Mouse (Mus musculus) embryonic facial prominence, embryonic 11.5 days (tissue): ENCODE data around the gene Tmod2. TPM values are rescaled to one million over a fixed set of nuclear protein-coding genes. Genes with fewer than 3 reads are reported as not detected.

Experiments
- ATAC-seq: fragments of 200-750 bp; cut with Nextera tagmentation; replicated peaks from 2 replicates; pipeline ENCODE4 v1.8.0; 2017; ENCODE audit warnings: low read depth; ENCODE audit not compliant: insufficient number of reproducible peaks, low FRiP score, low TSS enrichment
- DNase-seq: peaks from one replicate; pipeline ENCODE4 v3.0.0-alpha.2; 2015; ENCODE audit warnings: low spot score
- H3K27ac ChIP-seq: fragments of 300-500 bp; sonication (generic); replicated peaks from 2 replicates; pipeline ENCODE4 v1.5.1; 2014; ENCODE audit warnings: mild to moderate bottlenecking, low read depth, low read length, control low read depth
- H3K27me3 ChIP-seq: fragments of 300-500 bp; sonication (generic); 2 replicates; pipeline ENCODE4 v1.6.1; 2014; ENCODE audit warnings: mild to moderate bottlenecking, low read length, moderate library complexity, mixed read lengths; ENCODE audit not compliant: control insufficient read depth, insufficient read depth
- H3K36me3 ChIP-seq: fragments of 300-500 bp; sonication (generic); replicated peaks from 2 replicates; pipeline ENCODE4 v1.6.1; 2014; ENCODE audit warnings: low read depth, mild to moderate bottlenecking, low read length, moderate library complexity, mixed read lengths; ENCODE audit not compliant: control insufficient read depth, insufficient read depth
- H3K4me1 ChIP-seq: fragments of 300-500 bp; sonication (generic); 2 replicates; pipeline ENCODE4 v1.6.1; 2014; ENCODE audit warnings: low read length, mixed read lengths; ENCODE audit not compliant: control insufficient read depth, insufficient read depth
- H3K4me2 ChIP-seq: fragments of 300-500 bp; sonication (generic); 2 replicates; pipeline ENCODE4 v1.6.1; 2014; ENCODE audit warnings: low read depth, mild to moderate bottlenecking, control low read depth, low read length, moderate library complexity
- H3K4me3 ChIP-seq: fragments of 300-500 bp; sonication (generic); 2 replicates; pipeline ENCODE4 v1.5.1; 2014; ENCODE audit warnings: low read depth, low read length, control low read depth
- H3K9ac ChIP-seq: fragments of 300-500 bp; sonication (generic); replicated peaks from 2 replicates; pipeline ENCODE4 v1.6.1; 2014; ENCODE audit warnings: mild to moderate bottlenecking, control low read depth, low read length
- H3K9me3 ChIP-seq: fragments of 300-500 bp; sonication (generic); replicated peaks from 2 replicates; pipeline ENCODE4 v1.6.1; 2016; ENCODE audit warnings: mild to moderate bottlenecking, low read length, inconsistent platforms, mixed read lengths; ENCODE audit not compliant: control insufficient read depth
- WGBS: fragments of 180-500 bp; shearing (Covaris S2); extraction: QIAGEN DNeasy Blood & Tissue Kit; methylation state at CpG from one replicate; pipeline ENCODE4 v1.1.7; 2014; 5-methylcytosine and 5-hydroxymethylcytosine counted together
- polyA plus RNA-seq: library from polyadenylated mRNA; unstranded; fragments of >200 nt; fragmentation: Nextera tagmentation; extraction: Ambion mirVana; gene quantifications from 2 replicates; pipeline ENCODE4 v1.2.1, GENCODE M21; 2014

Tmod2 gene
- polyA plus RNA-seq, 1 experiment from 2014 or later: 36.2 TPM

DNA sequence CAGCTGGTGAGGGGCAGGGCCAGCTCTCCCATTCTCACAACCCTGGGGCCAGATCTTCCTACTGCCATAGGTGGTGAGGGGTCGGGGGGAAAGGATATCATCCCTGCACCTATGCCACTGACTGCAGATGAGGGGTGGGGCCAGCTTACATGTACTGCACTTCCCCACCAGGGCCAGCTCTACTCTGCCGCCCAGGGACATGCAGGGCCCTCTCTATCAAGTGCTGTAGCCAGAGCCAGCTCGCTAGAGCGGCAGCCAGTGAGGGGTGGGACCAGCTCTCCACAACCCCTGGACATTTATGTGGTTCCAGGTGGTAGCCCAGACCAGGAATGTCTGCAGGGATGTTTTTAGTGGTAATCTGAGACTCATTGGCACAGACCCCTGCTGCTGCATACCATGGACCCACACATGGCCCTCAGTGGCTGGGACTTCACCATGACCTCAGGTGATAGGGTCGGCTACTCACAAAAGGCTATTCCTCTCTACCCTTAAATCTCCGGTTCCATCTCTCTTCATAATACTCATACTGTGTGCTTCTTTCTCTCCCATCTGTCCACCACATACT is 7.8 kb upstream of the Tmod2 start:
- Histone ChIP-seq H3K9ac (no peak overlapping the region), H3K27ac (no peak overlapping the region), H3K27me3 (no peaks in the 10 kb centered on the region), H3K4me3 (no peak overlapping the region), H3K4me1 (no peaks in the 10 kb centered on the region), H3K4me2 (no peak overlapping the region), H3K9me3 (no peaks in the 10 kb centered on the region), H3K36me3 (no peaks in the 10 kb centered on the region)
- ATAC-seq: peak; percentile 39; the same call in 1 of the 2 replicates
- WGBS: 71% methylated on average over 6 of the region's 6 CpGs
- no peak for DNase-seq

GRCm38 (mm10) chr9:75616560-75616959 is 5.4 kb upstream of the Tmod2 start:
- Histone ChIP-seq H3K4me1 (no peaks in the 10 kb centered on the region), H3K27me3 (no peaks in the 10 kb centered on the region), H3K9me3 (no peaks in the 10 kb centered on the region), H3K9ac (no peak overlapping the region), H3K36me3 (no peaks in the 10 kb centered on the region), H3K4me2 (no peak overlapping the region), H3K27ac (no peak overlapping the region), H3K4me3 (no peak overlapping the region)
- DNase-seq: no peak
- ATAC-seq: no peak
- 68% methylated on average over 3 of the region's 3 CpGs for WGBS

DNA sequence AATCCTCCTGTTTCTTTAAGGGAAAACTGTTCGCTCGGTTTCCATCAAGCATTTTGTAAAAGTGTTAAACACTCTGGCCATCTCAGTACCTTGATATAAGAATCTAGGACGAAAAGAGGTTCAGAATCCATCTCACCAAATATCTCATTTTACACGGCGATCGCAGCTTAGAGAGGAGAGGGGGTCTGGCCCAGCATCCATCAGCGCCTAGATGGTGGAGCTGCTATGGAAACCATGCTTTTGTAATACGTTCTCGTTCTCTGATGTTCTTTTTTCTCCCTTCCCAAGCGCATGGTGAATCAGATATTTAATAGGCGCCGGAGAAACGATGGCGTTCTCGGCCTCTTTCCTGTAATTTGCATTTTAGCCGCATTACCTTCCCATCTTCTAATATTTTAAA is 1.2 kb downstream of the Tmod2 start:
- Histone ChIP-seq H3K27ac (no peak overlapping the region), H3K36me3 (no peaks in the 10 kb centered on the region), H3K4me1 (no peaks in the 10 kb centered on the region), H3K9me3 (no peaks in the 10 kb centered on the region), H3K9ac (peak overlapping the region; percentile 73), H3K27me3 (no peaks in the 10 kb centered on the region), H3K4me2 (peak overlapping the region; percentile 91), H3K4me3 (peak overlapping the region; percentile 86)
- no peak for ATAC-seq
- DNase-seq: peak; percentile 22
- 17% methylated on average over 16 of the region's 16 CpGs for WGBS

GRCm38 (mm10) chr9:75609505-75609904 is 1.6 kb downstream of the Tmod2 start:
- H3K9me3 ChIP-seq: no peaks in the 10 kb centered on the region
- H3K27me3 ChIP-seq: no peaks in the 10 kb centered on the region
- DNase-seq: no peak
- no peaks in the 10 kb centered on the region for H3K4me1 ChIP-seq
- H3K4me2 ChIP-seq: no peak overlapping the region
- 50% methylated on average over 1 of the region's 1 CpGs for WGBS
- no peaks in the 10 kb centered on the region for H3K36me3 ChIP-seq
- no peak overlapping the region for H3K9ac ChIP-seq
- no peak for ATAC-seq
- H3K4me3 ChIP-seq: no peak overlapping the region
- H3K27ac ChIP-seq: no peak overlapping the region

- no peaks in the 10 kb centered on the region for H3K4me1 ChIP-seq
- H3K9me3 ChIP-seq: no peaks in the 10 kb centered on the region
- ATAC-seq (no peak), DNase-seq (no peak)
- no peak overlapping the region for H3K9ac ChIP-seq
- WGBS: 91% methylated on average over 4 of the region's 4 CpGs
- no peak overlapping the region for H3K27ac ChIP-seq
- H3K27me3 ChIP-seq: no peaks in the 10 kb centered on the region
- no peaks in the 10 kb centered on the region for H3K36me3 ChIP-seq
- no peak overlapping the region for H3K4me2 ChIP-seq
- H3K4me3 ChIP-seq: no peak overlapping the region
These were observed 3.6 kb downstream of the Tmod2 start for GRCm38 (mm10) chr9:75607496-75607895.

- Histone ChIP-seq H3K36me3 (no peaks in the 10 kb centered on the region), H3K4me2 (no peak overlapping the region), H3K4me1 (no peaks in the 10 kb centered on the region), H3K4me3 (no peak overlapping the region), H3K27ac (no peak overlapping the region), H3K27me3 (no peaks in the 10 kb centered on the region), H3K9ac (no peak overlapping the region), H3K9me3 (no peaks in the 10 kb centered on the region)
- ATAC-seq (no peak), DNase-seq (peak; percentile 27)
- WGBS: 35% methylated on average over 12 of the region's 12 CpGs
These were observed 9.6 kb downstream of the Tmod2 start for GRCm38 (mm10) chr9:75601510-75601909.

GRCm38 (mm10) chr9:75600166-75600934 is 10.8 kb downstream of the Tmod2 start:
- WGBS: 83% methylated on average over 7 of the region's 7 CpGs
- DNase-seq: no peak

GRCm38 (mm10) chr9:75599191-75599841 is 11.8 kb downstream of the Tmod2 start:
- Histone ChIP-seq H3K4me3 (no peak overlapping the region), H3K4me2 (no peak overlapping the region), H3K9ac (no peak overlapping the region), H3K9me3 (no peaks in the 10 kb centered on the region), H3K36me3 (no peaks in the 10 kb centered on the region), H3K27ac (no peak overlapping the region), H3K4me1 (no peaks in the 10 kb centered on the region), H3K27me3 (no peaks in the 10 kb centered on the region)
- ATAC-seq (no peak), DNase-seq (peak; percentile 3)
- 61% methylated on average over 5 of the region's 5 CpGs for WGBS

More at GRCm38 (mm10) chr9:75600166-75600934, 10.8 kb downstream of the Tmod2 start:
- H3K9me3 ChIP-seq: no peaks in the 10 kb centered on the region
- H3K9ac ChIP-seq: no peak overlapping the region
- H3K36me3 ChIP-seq: no peaks in the 10 kb centered on the region
- H3K4me3 ChIP-seq: no peak overlapping the region
- H3K4me1 ChIP-seq: no peaks in the 10 kb centered on the region
- ATAC-seq: no peak
- H3K27ac ChIP-seq: no peak overlapping the region
- no peak overlapping the region for H3K4me2 ChIP-seq
- no peaks in the 10 kb centered on the region for H3K27me3 ChIP-seq
